Mouse (Mus musculus) gastrocnemius, postnatal 14 days (tissue): ENCODE results near the gene Tmem223. TPM values are rescaled to one million over a fixed set of nuclear protein-coding genes. Genes with fewer than 3 reads are reported as not detected.

ENCODE experiments used
- DNase-seq: peaks from one replicate; pipeline ENCODE4 v3.0.0; 2021; ENCODE audit warnings: mixed read lengths
- intact Hi-C: fragments of 180-260 bp; cut with DNase I; formaldehyde crosslinking; loops from one replicate; pipeline ENCODE4 v1.15.1; 2025; ENCODE audit warnings: low total_unique reads
- total RNA-seq, 2 experiments: library from RNA; stranded (reverse); gene quantifications; 2 replicates each; pipeline ENCODE4 v1.2.3; 2021

Gene Tmem223
- total RNA-seq, 2 experiments from 2014 or later: 78.5 to 81.9 TPM

- peak; percentile 95 for DNase-seq
- intact Hi-C loops: no loop called here
Observed at GRCm38 (mm10) chr19:8741243-8741869, 29.4 kb upstream of the Tmem223 start, which contains the start of gene Stx5a. Gene Stx5a (plus strand): TSS chr19:8741413.

DNA sequence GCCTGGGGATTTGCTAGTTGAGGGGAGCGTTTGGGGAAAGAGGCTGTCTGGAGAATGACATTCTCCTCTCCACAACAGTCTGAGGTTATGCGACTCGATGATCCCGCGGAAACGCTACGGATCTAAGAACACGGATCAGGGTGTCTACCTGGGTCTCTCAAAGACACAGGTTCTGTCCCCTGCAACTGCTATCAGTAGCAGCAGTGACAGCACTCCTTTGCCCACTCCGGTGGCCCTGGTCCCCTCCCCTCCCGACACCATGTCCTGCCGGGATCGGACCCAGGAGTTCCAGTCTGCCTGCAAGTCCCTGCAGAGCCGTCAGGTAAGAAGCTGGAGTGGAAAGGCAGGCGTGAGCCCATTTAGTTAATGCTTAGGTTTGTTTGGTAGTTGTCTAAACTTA is 28.6 kb upstream of the Tmem223 start:
- intact Hi-C loops: no loop called here

GRCm38 (mm10) chr19:8745382-8745781 is 25.4 kb upstream of the Tmem223 start:
- no peak for DNase-seq
- intact Hi-C loops: no loop called here

More for the DNA sequence above, 28.6 kb upstream of the Tmem223 start:
- no peak for DNase-seq

DNA sequence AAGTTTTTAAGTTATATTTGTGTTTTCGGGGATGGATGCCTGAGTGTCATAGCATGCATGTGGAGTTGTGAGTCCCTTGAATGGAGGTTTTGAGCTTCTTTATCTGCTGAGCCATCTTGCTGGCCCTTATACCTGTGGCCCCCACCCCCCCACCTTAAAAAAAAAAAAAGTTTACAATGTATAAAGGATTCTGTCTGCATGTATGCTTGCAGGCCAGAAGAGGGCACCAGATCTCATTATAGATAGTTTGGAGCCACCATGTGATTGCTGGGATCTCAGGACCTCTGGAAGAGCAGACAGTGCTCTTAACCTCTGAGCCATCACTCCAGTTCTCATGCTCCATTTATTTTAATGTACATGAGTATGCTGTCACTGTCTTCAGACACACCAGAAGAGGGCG is 23.4 kb upstream of the Tmem223 start:
- intact Hi-C loops: no loop called here
- no peak for DNase-seq

GRCm38 (mm10) chr19:8755652-8756051 is 15.1 kb upstream of the Tmem223 start:
- intact Hi-C loops: no loop called here
- DNase-seq: no peak

DNA sequence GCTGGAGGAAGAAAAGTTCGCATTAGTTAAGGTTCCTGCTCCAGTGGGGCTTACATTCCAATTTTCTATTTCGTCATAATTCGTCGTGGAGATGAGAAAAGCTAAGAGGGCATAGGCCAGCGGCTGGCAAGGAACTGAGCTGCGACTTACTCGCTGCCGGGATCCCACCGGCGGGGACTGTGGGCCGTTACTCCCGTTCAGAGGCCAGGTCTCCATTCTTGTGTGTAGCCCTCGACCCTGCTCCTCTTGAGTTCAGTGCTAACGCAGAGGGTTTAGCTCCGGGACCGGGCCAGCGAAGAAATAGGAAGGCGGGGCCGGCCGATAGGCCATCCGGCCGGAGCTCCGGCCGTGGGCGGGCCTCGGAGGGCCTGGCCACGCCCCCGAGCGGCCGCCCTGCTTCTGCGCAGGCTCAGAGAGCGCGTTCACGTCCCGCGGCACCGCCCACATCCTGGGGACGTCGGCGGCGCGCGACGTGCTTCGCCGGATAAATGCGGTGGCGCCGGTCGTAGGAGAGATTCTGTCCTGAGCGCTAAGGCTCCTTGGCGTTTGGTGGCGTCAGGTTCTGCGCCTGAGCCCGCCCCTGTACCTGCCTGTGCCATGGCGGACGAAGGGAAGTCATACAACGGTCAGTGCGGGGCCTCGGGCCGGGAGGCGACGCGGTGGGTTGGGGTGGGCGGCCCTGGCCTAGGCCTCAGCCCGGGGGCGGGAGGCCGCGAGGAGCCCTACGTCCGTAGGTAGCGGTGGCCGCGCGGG is 14.0 kb upstream of the Tmem223 start, which contains the start of gene Nxf1:
Nxf1 (plus strand) TSS at position 439 of the 753 bp plus-strand sequence.
- DNase-seq: peak; percentile 94
- intact Hi-C loops: no loop called here

DNA sequence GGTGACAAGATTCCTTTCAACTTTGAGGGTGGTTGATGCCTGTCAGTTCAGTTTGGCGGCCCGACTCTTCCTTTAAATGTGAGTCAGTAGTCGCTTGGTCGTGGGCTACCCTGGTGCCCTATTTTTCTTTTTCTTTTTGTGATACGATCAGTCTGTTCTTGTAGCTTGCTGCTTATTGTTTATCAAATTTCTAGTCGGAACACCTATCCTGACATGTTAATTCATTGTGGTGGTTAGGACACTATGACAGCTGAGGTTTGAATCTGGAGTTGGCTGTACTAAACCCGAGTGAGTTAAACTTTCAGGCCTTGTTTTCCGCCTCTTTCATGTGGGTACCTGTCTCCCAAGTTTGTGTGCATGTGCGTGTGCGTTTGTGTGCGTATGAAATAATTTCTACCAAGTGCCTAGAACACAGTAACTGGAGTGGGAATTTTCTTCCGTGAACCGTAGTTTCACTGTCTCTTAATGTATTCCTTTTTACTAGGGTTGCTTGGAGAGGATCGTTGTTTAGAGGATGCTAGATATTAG is 13.3 kb upstream of the Tmem223 start:
- DNase-seq: no peak
- intact Hi-C loops: no loop called here

DNA sequence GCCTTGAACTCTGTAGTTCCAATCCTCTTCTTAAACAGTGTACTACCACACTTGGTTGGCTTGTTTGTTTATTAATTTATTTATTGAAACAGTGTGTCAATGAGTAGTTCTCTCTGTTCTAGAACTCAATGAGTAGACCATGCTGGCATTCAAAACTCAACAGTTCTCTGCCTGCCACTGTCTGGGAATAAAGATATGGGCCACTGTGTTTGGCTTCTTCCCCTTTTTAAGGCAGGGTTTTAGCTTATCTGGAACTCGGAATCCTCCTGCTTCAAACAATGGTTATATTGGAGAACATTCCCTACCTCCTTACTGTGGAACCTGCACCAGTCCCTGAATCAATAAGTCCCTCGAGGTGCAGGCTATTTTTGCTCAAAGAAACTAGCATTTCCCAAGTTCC is 11.9 kb upstream of the Tmem223 start:
- no peak for DNase-seq
- intact Hi-C loops: no loop called here

- intact Hi-C loops: no loop called here
- DNase-seq: no peak
Observed at GRCm38 (mm10) chr19:8760757-8761156, 10.0 kb upstream of the Tmem223 start.

- DNase-seq: no peak
- intact Hi-C loops: no loop called here
Observed at GRCm38 (mm10) chr19:8763276-8763675, 7.5 kb upstream of the Tmem223 start.

DNA sequence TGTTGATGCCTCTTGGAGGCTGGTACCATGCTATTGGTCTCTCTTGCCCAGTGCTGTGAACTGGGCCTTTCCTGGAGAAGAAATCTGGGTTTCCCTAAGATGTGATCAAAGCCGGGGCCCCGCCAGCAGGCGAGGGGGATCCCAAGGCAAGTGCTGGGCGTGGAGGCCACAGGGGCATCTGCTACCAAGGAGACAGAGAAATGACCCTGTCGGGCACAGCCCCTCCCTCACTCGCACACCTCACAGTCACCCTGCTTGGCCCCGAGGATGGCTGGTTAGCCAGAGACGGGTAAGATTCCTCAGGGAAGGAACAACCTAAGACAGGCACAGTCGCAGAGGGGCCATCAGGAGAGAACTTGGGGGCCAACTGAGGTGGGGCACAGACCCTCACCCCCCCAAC is 5.2 kb upstream of the Tmem223 start:
- intact Hi-C loops: no loop called here
- no peak for DNase-seq

DNA sequence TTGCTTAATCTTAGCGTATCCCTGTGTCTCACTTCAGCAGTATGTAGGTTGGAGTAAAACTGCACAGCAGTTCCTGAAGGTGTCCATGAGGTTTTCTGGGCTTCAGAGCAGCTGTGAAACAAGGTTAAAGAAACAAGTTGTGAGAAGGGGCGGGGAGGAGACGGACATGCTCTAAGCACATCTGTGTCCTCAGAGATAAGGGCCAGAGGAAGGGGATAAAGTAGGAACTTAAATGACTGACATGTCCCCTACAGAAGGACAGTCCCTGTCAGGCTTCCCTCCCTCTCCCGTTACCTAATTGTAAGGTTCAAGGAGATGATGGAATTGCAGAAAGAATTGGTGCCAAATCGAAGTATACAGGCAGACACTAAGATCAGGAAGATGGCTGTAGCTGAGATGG is 2.2 kb downstream of the Tmem223 start:
- intact Hi-C loops: no loop called here
- DNase-seq: no peak

DNA sequence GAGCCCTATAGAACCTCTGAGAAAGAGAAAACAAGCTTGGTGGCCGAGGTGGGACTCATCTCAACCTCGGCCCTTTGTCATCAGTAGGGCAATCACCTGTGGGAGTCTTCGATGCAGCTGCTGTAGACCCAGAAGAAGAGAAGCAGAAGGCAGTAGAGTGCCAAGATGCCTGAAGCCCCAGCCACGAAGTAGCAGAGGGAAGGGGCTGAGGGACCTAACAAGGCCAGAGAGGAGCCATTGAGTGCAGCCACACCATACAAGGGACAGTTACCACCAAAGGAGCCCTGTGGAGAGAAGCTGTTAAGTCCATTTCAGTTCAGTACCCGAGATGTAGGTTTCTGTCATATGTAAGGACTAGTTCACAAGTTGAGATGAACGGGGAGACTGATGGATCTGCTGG is 2.6 kb downstream of the Tmem223 start:
- no peak for DNase-seq
- intact Hi-C loops: no loop called here

DNA sequence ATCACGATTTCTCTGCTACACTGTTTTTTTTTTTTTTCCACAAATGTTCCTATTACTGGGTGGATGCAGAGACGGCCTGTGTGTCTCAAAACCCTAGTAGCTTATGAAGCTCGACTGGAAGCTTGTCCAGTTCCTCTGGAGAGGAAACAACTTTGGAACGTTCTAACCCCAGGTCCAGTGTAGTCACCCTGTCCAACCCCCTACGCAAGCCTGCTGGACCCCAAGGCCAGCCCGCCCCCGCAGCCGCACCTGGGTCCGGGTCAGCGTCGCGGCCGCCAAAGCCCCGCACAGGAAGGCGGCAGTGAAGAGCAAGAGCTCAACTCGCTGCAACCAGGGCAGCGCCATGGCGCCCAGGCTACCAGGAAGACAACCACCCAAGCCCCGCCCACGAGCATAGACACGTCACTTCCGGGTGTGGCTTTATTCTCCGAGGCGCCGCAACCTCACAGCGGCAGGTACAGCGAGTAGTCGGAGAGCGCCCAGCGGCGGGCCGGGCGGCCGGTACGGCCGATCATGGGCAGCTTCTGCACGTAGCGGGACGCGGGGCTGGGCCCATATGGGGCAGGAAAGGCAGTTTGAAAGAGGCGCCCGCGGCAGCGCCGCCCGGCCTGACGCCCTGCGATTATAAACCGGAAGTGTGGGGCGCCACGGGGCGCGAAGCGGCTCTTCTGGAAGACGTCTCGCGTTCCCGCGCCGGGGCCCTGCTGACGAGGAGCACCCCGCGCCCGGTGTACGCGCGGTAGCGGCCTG is 3.5 kb downstream of the Tmem223 start, which contains the start of gene Tmem179b:
Tmem179b (minus strand) TSS at position 382 of the 750 bp plus-strand sequence.
- intact Hi-C loops: no loop called here
- peak; percentile 95 for DNase-seq

- peak; percentile 26 for DNase-seq
- intact Hi-C loops: no loop called here
Observed at GRCm38 (mm10) chr19:8774951-8775421, 4.2 kb downstream of the Tmem223 start.

- intact Hi-C loops: no loop called here
- peak; percentile 89 for DNase-seq
Observed at GRCm38 (mm10) chr19:8786008-8786781, 15.4 kb downstream of the Tmem223 start, which contains the start of gene Taf6l. Gene Taf6l (minus strand): TSS chr19:8786417.

GRCm38 (mm10) chr19:8788521-8788920 is 17.7 kb downstream of the Tmem223 start:
- DNase-seq: no peak
- intact Hi-C loops: no loop called here

DNA sequence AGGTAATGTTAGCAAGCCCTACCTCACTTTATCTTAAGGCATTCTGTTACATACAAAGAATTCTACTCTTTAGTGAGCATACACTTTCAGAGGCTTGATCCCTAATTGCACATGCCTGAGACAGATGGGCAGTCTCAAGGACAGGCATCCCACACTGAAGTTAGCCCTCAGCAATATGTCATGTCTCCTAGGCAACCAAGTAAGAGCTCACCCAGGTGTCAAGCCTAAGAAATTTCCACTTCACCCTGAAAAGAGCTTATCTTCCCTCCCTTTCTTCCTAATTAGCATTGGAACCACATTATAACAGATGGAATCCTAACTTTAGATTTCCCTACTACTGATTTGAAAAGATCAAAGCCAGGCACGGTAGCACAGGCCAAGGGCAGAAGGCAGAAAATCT is 18.4 kb downstream of the Tmem223 start:
- DNase-seq: no peak
- intact Hi-C loops: no loop called here

DNA sequence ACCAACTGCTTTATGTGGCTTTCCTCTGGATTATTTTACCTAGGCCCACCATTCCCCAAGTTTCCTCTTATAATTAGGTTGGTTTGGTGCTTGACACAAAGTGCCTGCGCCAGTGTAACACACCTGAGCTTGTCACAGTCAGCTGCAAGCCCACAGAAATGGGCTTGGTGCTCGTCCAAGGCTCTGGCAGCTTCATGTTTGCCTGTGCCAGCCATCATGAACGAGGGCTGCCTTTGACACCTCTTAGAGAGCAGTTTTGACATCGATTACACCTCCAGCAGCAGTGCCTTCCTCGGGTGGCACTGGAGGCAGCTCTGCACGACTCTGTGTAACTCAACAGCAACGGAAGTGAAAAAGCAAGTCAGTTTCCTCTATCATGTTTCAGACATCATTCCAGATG is 19.4 kb downstream of the Tmem223 start:
- no peak for DNase-seq
- intact Hi-C loops: no loop called here
